Mouse (Mus musculus) thymus, adult 2 months (tissue): ENCODE results near the gene Cdh11.

Source experiments
- CTCF ChIP-seq: fragments of 200-500 bp; IDR thresholded peaks from 2 replicates; pipeline ENCODE4 v1.5.1; 2012; ENCODE audit warnings: mild to moderate bottlenecking, control low read depth, low read length, moderate library complexity, borderline replicate concordance; ENCODE audit not compliant: control insufficient read depth, poor library complexity, insufficient read depth; ENCODE audit errors: extremely low read depth
- POLR2A ChIP-seq: fragments of 200-500 bp; IDR thresholded peaks from 2 replicates; pipeline ENCODE4 v1.6.1; 2012; ENCODE audit warnings: mild to moderate bottlenecking, low read length, control low read depth, moderate library complexity; ENCODE audit not compliant: control insufficient read depth, poor library complexity, insufficient read depth; ENCODE audit errors: extremely low read depth

DNA sequence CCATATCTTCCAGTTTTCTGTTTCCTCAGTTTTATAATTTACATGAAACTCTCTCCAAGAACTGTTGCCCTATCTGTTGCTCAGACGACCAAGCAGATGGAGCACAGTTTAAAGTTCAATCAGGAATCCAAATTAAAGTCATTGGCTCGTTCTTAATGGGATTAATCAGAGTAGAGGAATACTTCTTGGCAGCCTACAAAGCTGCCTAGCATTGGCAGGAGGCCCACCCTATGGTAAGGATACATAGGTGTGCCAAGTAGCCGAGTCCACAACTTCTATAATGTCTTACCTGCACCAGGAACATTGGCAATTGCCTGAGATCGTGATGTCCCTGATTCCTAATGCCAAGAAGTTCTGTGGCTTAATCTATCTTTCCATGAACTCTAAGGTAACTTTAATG is 173.3 kb downstream of the Cdh11 start:
- no peak for TF ChIP-seq CTCF
- TF ChIP-seq POLR2A = no peak
